In the genomic region with DNA sequence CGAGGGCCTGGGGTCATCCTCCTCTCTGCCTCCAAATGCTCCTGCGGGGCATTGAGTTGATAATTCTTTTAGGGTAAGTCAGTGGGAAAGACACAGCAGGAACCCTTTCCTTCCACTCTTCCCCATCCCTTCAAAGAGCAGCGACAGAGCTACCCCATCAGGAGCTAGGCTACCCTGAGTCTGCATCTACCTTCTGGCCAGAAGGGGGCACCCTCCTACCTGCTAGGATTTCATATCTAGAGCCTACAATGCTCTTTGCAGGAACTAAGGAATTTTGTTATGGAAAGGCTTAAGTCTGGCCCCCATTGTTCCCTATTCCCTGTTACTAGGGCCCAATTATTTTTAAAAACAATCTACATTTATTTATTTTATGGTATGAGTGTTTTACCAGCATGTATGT, we compare ENCODE assay signal across 9 mouse cellular contexts. TPM values are rescaled to one million over a fixed set of nuclear protein-coding genes. Genes with fewer than 3 reads are reported as not detected.
A peak's percentile ranks its signal among the peaks of the same experiment; 100 is the strongest.
DNase-seq lines count a peak whose midpoint lies in the region; ATAC-seq and TF ChIP-seq lines count a peak whose summit lies in the region.
"Had no signal": no experiment of that assay in that cellular context is flagged by ENCODE, and none has a peak within 500 bp of the region (broad histone marks: within the 10 kb centered on the region; RNA-seq: fewer than 3 reads in every experiment).

No protein-coding gene starts in this region.

- ATAC-seq in hindbrain, postnatal 0 days, result no peak
- ATAC-seq in hindbrain, embryonic 14.5 days (ENCODE audit: low FRiP score), result no peak
- no peak for ATAC-seq in monocyte, adult 5-6 weeks (replicated peaks; ENCODE audit: insufficient number of reproducible peaks, low FRiP score, low TSS enrichment, poor library complexity, severe bottlenecking)

- H3K4me2 ChIP-seq in hindbrain, postnatal 0 days (ENCODE audit: low read depth, low read length), result no peak overlapping the region
- no peak overlapping the region for H3K4me2 ChIP-seq in hindbrain, embryonic 14.5 days (replicated peaks)

- 2% methylated on average over 3 of the region's 3 CpGs for whole genome bisulfite sequencing in hindbrain, postnatal 0 days
- 8% methylated on average over 3 of the region's 3 CpGs for WGBS in hindbrain, embryonic 14.5 days

- no peak overlapping the region for H3K27ac ChIP-seq in hindbrain, postnatal 0 days
- no peak overlapping the region for H3K27ac ChIP-seq in hindbrain, embryonic 14.5 days
- peak overlapping the region; percentile 84 for H3K27ac ChIP-seq in gastrocnemius, adult 2 months

- H3K27me3 ChIP-seq in hindbrain, postnatal 0 days (ENCODE audit: insufficient read depth, low read length), result no peaks in the 10 kb centered on the region
- no peaks in the 10 kb centered on the region for H3K27me3 ChIP-seq in hindbrain, embryonic 14.5 days (ENCODE audit: control insufficient read depth, insufficient read depth, low read length)

- intact Hi-C loops in gastrocnemius, adult 2 months (cut with DNase I), result loop anchor here (1.0 kb wide), 2 partner anchors 16 to 69 kb away; no protein-coding TSS in a partner anchor
- intact Hi-C loops in left cerebral cortex, postnatal 25 days (cut with DNase I), result loop anchor here (1.0 to 5.0 kb wide), 3 partner anchors 17 to 166 kb away; partner anchors contain the start of genes Frmd8 and Slc25a45

- no peak overlapping the region for H3K4me3 ChIP-seq in hindbrain, postnatal 0 days (ENCODE audit: low read length)
- no peak overlapping the region for H3K4me3 ChIP-seq in hindbrain, embryonic 14.5 days (replicated peaks; ENCODE audit: low read length)
- peak overlapping the region; percentile 62; the same call in 1 of the 2 replicates for H3K4me3 ChIP-seq in gastrocnemius, adult 2 months

- H3K4me1 ChIP-seq in hindbrain, postnatal 0 days (ENCODE audit: insufficient read depth, low read length), result no peaks in the 10 kb centered on the region; the same call in 1 of the 2 replicates
- peaks cover 4% of the 10 kb centered on the region; the same call in 1 of the 2 replicates for H3K4me1 ChIP-seq in hindbrain, embryonic 14.5 days (replicated peaks; ENCODE audit: control insufficient read depth, insufficient read depth, low read length)

- TF ChIP-seq CTCF in hindbrain, postnatal 0 days (IDR thresholded peaks at IDR 0.05; ENCODE audit: low read depth), result peak; percentile 82
- TF ChIP-seq CTCF in gastrocnemius, adult 2 months (IDR thresholded peaks at IDR 0.05), result peak; percentile 92

- DNase-seq in hindbrain, postnatal 0 days (ENCODE audit: low spot score), result peak; percentile 82
- DNase-seq in hindbrain, embryonic 14.5 days (ENCODE audit: low spot score), result no peak
- peak; percentile 83 for DNase-seq in CD4-positive, CD25-positive, alpha-beta regulatory T cell, adult 2 months (ENCODE audit: low read depth, low spot score)
- DNase-seq in adrenal gland, postnatal 36 days, result peak; percentile 76 to 86
- peak; percentile 82 for DNase-seq in gastrocnemius, adult 2 months
- DNase-seq in left cerebral cortex, postnatal 25 days (ENCODE audit: low spot score in 2 of 2), result peak; percentile 64 to 82
- peak; percentile 79 for DNase-seq in naive thymus-derived CD4-positive, alpha-beta T cell, adult 2 months (ENCODE audit: low read depth)

- no peaks in the 10 kb centered on the region for H3K9me3 ChIP-seq in hindbrain, postnatal 0 days (ENCODE audit: low read length)
- no peaks in the 10 kb centered on the region for H3K9me3 ChIP-seq in hindbrain, embryonic 14.5 days (ENCODE audit: control insufficient read depth, low read length)

- H3K36me3 ChIP-seq in hindbrain, postnatal 0 days (ENCODE audit: insufficient read depth, low read length), result peaks cover 17% of the 10 kb centered on the region
- peaks cover 85% of the 10 kb centered on the region for H3K36me3 ChIP-seq in hindbrain, embryonic 14.5 days (replicated peaks; ENCODE audit: control insufficient read depth, insufficient read depth)

- H3K9ac ChIP-seq in hindbrain, postnatal 0 days (replicated peaks; ENCODE audit: low read length), result no peak overlapping the region
- no peak overlapping the region for H3K9ac ChIP-seq in hindbrain, embryonic 14.5 days

RNA-seq across cellular contexts. Expression of gene Kcnk7, which starts 7.1 kb away (rescaled TPM):
- total RNA-seq in hindbrain, postnatal 0 days (2014; rRNA removed), result not detected in 2 replicates
- polyA plus RNA-seq in hindbrain, postnatal 0 days (2015; fragmentation: Nextera tagmentation; extraction: Ambion mirVana), result 0.19 and 0.61 TPM in 2 replicates
- 0.36 TPM in 1 of 2 replicates, not detected in the other for polyA plus RNA-seq in hindbrain, embryonic 14.5 days (2014; fragmentation: Nextera tagmentation; extraction: Ambion mirVana)
- not detected for total RNA-seq in adrenal gland, postnatal 36 days (2021)
- not detected for total RNA-seq in gastrocnemius, adult 2 months (2021)
- not detected for total RNA-seq in left cerebral cortex, postnatal 25 days (2021)
- total RNA-seq in monocyte, adult 5-6 weeks (2017), result 1.3 TPM in 2 of 3 replicates, not detected in the other
- total RNA-seq: layer of hippocampus, adult 18-20 months had no signal

RNA-seq across cellular contexts. Expression of gene Ehbp1l1, which starts 14.9 kb away (rescaled TPM):
- total RNA-seq in hindbrain, postnatal 0 days (2014; rRNA removed), result 16.6 and 19.7 TPM in 2 replicates
- 40.0 and 43.0 TPM in 2 replicates for polyA plus RNA-seq in hindbrain, postnatal 0 days (2015; fragmentation: Nextera tagmentation; extraction: Ambion mirVana)
- 9.2 and 12.5 TPM in 2 replicates for polyA plus RNA-seq in hindbrain, embryonic 14.5 days (2014; fragmentation: Nextera tagmentation; extraction: Ambion mirVana)
- 10 to 100 TPM; 30.8 to 38.3 TPM for total RNA-seq in adrenal gland, postnatal 36 days (2021)
- total RNA-seq in gastrocnemius, adult 2 months (2021), result 100 to 1,000 TPM; 218 to 220 TPM
- total RNA-seq in left cerebral cortex, postnatal 25 days (2021), result 10 to 100 TPM; 24.6 to 27.3 TPM
- total RNA-seq in monocyte, adult 5-6 weeks (2017), result 141 to 192 TPM (median 174 TPM) in 3 replicates

RNA-seq across cellular contexts. Expression of gene Fam89b, which starts 18.2 kb away (rescaled TPM):
- 177 and 188 TPM in 2 replicates for total RNA-seq in hindbrain, postnatal 0 days (2014; rRNA removed)
- 131 and 140 TPM in 2 replicates for polyA plus RNA-seq in hindbrain, postnatal 0 days (2015; fragmentation: Nextera tagmentation; extraction: Ambion mirVana)
- polyA plus RNA-seq in hindbrain, embryonic 14.5 days (2014; fragmentation: Nextera tagmentation; extraction: Ambion mirVana), result 140 and 144 TPM in 2 replicates
- total RNA-seq in adrenal gland, postnatal 36 days (2021), result 10 to 100 TPM; 41.4 to 66.5 TPM
- 10 to 100 TPM; 22.2 to 22.6 TPM for total RNA-seq in gastrocnemius, adult 2 months (2021)
- 10 to 100 TPM; 30.0 to 30.2 TPM for total RNA-seq in left cerebral cortex, postnatal 25 days (2021)
- 33.1 to 54.4 TPM (median 45.1 TPM) in 3 replicates for total RNA-seq in monocyte, adult 5-6 weeks (2017)

RNA-seq across cellular contexts. Expression of gene Pcnx3, which starts 22.5 kb away (rescaled TPM):
- 75.1 and 97.0 TPM in 2 replicates for total RNA-seq in hindbrain, postnatal 0 days (2014; rRNA removed)
- 16.8 and 17.2 TPM in 2 replicates for polyA plus RNA-seq in hindbrain, postnatal 0 days (2015; fragmentation: Nextera tagmentation; extraction: Ambion mirVana)
- polyA plus RNA-seq in hindbrain, embryonic 14.5 days (2014; fragmentation: Nextera tagmentation; extraction: Ambion mirVana), result 28.3 and 32.1 TPM in 2 replicates
- total RNA-seq in adrenal gland, postnatal 36 days (2021), result 100 to 1,000 TPM in 1 of 2 experiments, 10 to 100 TPM in 1; 89.5 to 108 TPM
- total RNA-seq in gastrocnemius, adult 2 months (2021), result 10 to 100 TPM; 12.6 to 14.0 TPM
- total RNA-seq in left cerebral cortex, postnatal 25 days (2021), result 10 to 100 TPM; 63.6 to 67.9 TPM
- total RNA-seq in monocyte, adult 5-6 weeks (2017), result 13.3 to 41.9 TPM (median 22.3 TPM) in 3 replicates

RNA-seq across cellular contexts. Expression of gene Map3k11, which starts 22.7 kb away (rescaled TPM):
- total RNA-seq in hindbrain, postnatal 0 days (2014; rRNA removed), result 20.6 and 20.7 TPM in 2 replicates
- 10.0 and 10.7 TPM in 2 replicates for polyA plus RNA-seq in hindbrain, postnatal 0 days (2015; fragmentation: Nextera tagmentation; extraction: Ambion mirVana)
- 11.4 and 11.5 TPM in 2 replicates for polyA plus RNA-seq in hindbrain, embryonic 14.5 days (2014; fragmentation: Nextera tagmentation; extraction: Ambion mirVana)
- total RNA-seq in adrenal gland, postnatal 36 days (2021), result 10 to 100 TPM; 44.7 to 45.8 TPM
- 10 to 100 TPM in 1 of 2 experiments, 1 to 10 TPM in 1; 8.7 to 11.8 TPM for total RNA-seq in gastrocnemius, adult 2 months (2021)
- 10 to 100 TPM; 16.1 to 17.2 TPM for total RNA-seq in left cerebral cortex, postnatal 25 days (2021)
- 41.8 to 57.5 TPM (median 46.8 TPM) in 3 replicates for total RNA-seq in monocyte, adult 5-6 weeks (2017)
